Mouse (Mus musculus) ES-E14 (cell line): Measurements from ENCODE around the gene Stmnd1. TPM values are rescaled to one million over a fixed set of nuclear protein-coding genes. Genes with fewer than 3 reads are reported as not detected.

Experiments used
- total RNA-seq: library from RNA; depleted of rRNA; stranded (reverse); fragments of 300-350 nt; gene quantifications from 2 replicates; pipeline ENCODE4 v1.2.3, GENCODE M21; 2012; rRNA removed

The Stmnd1 gene
- total RNA-seq, 1 experiment: not detected

Other genes with a start within 250 kb of the Stmnd1 start
- gene Rbm24, start 144.7 kb downstream of the Stmnd1 start, total RNA-seq: 0.54 TPM in 1 of 2 replicates, not detected in the other
- 1.4 and 5.1 TPM in 2 replicates for gene Cap2, start 228.1 kb downstream of the Stmnd1 start, total RNA-seq